Mouse (Mus musculus): ENCODE data around the gene Htatsf1.

The Htatsf1 gene

DNA sequence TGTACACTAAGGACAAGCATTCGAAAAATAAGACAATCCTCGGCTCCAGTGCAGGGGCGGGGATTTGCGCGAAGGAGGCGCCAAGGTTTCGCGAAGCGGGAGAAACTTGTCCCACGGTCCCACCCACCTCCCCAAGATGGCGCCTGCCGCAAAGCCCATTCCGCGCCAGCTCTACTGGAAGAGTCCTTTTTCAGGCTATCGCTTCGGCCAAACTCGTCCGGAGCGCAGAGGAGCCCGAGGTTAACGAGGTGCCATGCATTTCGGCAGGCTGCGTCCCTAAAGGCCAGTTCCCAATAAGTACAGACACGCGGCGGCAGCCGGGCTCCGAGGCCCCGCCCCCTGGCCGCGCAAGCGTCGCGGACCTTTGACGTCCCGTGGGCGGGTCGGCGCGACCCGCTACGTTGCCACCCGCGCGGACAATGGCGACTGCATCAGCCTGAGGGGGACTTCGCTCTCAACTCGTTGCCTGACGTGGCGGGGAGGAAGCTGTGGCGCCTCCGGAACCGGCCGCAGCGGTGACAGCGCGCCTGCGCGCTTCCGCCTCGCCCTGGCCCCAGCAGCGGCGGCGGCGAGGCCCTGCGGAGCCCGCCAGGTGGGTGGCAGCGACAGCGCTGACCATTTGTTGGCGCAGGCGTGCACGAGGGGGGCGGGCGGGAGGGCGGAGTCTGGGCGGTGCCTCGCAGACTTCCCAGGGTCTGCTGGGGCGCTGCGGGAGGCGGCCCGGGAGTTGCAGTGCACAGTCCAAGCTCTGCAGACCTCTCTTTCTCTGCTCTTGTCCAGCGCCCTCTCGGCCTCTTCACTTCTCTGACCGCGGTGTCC is at the start of gene Htatsf1:
Gene Htatsf1 (plus strand): TSS at position 410 of the 819 bp plus-strand sequence.
- peak; percentile 85 for DNase-seq

- DNase-seq = peak; percentile 0
Observed at GRCm38 (mm10) chrX:57012891-57013290, 40.5 kb upstream of the Htatsf1 start.

DNA sequence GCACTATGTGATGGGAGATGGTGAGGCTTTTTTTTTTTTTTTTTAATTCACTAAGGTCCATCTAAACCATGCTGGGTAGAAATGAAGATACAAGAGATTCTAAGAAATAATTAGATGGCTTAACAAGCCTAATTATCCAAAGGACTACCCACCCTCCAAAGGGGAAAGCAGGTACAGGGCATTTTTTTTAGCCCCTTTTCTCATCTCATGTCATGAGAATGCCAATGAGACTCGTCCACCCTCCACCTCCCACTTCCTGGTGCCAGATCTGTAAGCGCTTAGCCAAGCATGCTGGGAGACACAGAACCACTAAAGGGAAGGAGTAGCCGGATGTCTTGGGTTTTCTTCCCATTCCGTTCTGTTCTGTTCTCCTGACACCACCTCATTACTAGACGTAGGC is 10.6 kb upstream of the Htatsf1 start, which contains the start of gene Brs3:
Gene Brs3 (plus strand): TSS at position 301 of the 400 bp plus-strand sequence.
- no peak for DNase-seq

DNA sequence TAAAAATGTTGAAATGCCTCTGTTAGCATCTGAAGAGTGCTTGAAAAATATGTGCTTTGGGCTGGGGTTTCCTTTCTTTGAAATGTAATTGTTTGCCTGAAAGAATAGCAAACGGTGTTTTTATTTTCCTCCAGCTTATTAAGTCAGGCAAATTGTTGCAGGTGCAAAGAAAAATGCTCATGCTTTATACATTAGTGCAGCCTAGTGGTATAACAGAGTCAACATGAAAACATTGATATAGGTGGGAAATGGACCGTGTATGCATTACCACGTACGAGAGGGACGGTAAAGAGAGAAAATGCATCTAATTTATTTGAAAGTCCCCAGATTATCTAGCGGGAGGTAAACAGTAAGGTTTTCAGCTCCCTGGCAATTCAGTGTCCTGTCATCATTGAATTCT is 9.5 kb upstream of the Htatsf1 start:
- no peak for DNase-seq

GRCm38 (mm10) chrX:57052848-57053173 is 572 bp upstream of the Htatsf1 start:
- DNase-seq = no peak

- no peak for DNase-seq
Observed at GRCm38 (mm10) chrX:57053993-57054385, 606 bp downstream of the Htatsf1 start.

- DNase-seq = no peak
Observed at GRCm38 (mm10) chrX:57081496-57081895, 28.1 kb downstream of the Htatsf1 start.

DNA sequence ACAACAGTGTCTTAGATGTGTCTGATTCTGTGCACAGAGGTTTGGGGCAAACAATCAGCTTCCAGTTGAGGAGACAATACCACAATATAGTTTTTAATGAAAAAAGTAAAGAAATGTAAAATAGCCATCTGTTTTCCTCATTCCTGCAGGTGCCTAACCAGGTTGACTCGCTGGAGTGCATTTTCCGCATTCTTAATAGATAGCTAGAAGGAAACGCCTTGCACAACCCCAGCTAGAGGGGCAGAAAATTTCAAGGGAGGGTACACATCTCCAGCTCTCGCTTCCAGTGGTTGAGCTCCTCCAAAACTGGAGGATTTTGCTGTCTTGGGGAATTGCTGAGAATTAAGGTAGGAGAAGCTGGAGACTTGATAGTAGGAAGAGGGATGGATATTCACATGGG is 34.4 kb downstream of the Htatsf1 start, which contains the start of gene Vgll1:
Gene Vgll1 (plus strand): TSS at position 301 of the 400 bp plus-strand sequence.
- no peak for DNase-seq

DNA sequence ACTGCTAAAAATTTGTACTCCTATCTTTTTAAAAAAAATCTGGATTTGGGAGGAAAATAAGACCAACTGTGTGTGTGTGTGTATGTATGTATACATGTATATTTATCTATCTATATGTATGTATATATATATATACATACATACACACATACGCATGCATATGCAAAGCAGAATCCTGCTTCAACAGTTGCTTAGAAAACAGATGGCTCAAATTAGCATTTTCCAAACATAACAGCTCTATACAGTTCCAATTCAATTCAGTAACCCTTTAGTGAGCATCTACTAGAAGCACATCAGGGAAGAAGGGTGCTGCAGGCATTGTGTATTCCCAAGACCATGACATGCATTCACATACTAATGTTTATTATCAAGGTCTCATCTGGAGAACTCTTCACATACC is 50.0 kb downstream of the Htatsf1 start:
- DNase-seq = no peak

GRCm38 (mm10) chrX:57106956-57107355 is 53.6 kb downstream of the Htatsf1 start:
- DNase-seq = no peak
